Mouse (Mus musculus): Measurements from ENCODE around the gene Ppp1r11. TPM values are rescaled to one million over a fixed set of nuclear protein-coding genes. Genes with fewer than 3 reads are reported as not detected.
"Not testable (repeated sequence)": the region's sequence is repeated elsewhere in the genome, so short reads cannot be mapped to it uniquely, and the experiment has no call there.

The Ppp1r11 gene
- total RNA-seq (2021), result 10 to 100 TPM; 48.0 to 56.2 TPM
- long read RNA-seq, experiment 1, transcript Ppp1r11-201 (3 exons, 1,599 nt), result major isoform, 80 of 88 reads
- long read RNA-seq, experiment 1, partial matches to known transcripts, result 6 of 88 reads
- long read RNA-seq, experiment 1, other reads (novel, unspliced or antisense), result 2 of 88 reads
- long read RNA-seq, experiment 2, transcript Ppp1r11-201 (3 exons, 1,599 nt), result major isoform, 95 of 100 reads
- long read RNA-seq, experiment 2, partial matches to known transcripts, result 5 of 100 reads
- long read RNA-seq, experiment 2, other reads (novel, unspliced or antisense), result 0 of 100 reads

DNA sequence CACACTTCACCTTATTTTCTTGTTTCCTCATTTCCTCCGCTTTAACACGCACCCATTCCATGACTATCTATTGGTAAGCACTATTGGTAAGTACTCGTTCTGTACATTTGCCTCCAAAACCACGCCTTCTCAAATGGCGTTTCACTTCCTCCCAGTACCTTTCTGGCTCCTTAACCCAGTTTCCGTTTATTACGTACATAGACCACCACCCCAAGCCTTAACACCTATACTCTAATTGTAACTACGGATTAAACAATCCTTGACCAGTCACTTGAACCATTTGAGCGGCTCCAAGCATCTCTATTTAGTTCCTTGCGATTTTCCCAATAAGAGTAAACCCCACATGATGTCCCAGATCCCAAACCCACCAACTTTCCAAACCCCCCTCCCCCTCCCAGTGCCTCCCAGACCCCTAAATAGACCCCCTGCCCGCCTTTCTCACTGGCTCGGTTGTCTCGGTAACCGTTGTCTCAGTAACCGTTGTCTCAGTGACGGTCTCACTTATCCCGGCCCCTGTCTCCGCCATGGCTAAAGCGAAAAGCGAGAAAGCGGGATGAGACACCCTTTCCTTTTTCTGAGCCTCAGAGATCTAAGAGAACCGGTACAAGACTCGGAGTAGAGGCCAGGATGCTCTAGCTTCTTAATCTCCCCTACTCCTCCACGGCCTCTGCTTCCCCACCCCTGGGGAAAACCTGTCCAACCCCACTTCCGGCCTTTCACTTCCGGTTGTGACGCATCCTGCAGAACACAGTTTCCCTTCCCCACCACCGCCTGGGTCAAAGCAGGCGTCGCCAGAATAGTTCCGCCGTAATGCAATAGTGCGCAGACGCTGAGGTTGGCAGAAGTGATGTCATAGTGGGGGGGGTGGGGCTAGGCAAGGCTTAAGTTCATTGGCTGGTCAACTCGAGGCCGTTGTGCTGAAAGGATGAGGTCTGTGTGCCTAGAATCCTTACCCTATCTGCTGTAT, at the start of gene Ppp1r11:
TSS of gene Ppp1r11 (minus strand) at position 761 of the 967 bp plus-strand sequence.
- DNase-seq, result peak; percentile 85 to 93
- intact Hi-C loops (cut with DNase I), result no loop called here

DNA sequence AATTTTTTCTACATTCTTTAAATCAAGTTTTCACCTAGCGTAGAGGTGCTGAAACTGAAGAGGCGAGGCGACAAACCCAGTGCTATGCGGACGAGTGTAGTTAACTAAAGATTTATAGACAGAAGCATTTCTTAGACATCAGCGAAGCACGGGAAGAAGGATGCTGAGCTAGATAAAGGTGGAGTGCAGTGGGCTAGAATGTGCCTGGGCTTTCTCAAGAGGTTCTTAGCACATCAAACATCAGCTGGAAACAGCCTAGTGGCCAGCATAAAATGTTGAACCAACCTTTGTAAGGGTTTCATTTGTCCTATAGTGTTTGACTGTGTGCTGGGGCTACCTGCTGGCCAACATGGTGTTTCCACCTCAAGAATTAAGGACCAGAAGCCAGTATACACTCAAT, 49.3 kb upstream of the Ppp1r11 start, which contains the start of gene Zfp57:
TSS of gene Zfp57 (plus strand) at position 301 of the 400 bp plus-strand sequence.
- DNase-seq, result no peak
- intact Hi-C loops (cut with DNase I), result no loop called here

DNA sequence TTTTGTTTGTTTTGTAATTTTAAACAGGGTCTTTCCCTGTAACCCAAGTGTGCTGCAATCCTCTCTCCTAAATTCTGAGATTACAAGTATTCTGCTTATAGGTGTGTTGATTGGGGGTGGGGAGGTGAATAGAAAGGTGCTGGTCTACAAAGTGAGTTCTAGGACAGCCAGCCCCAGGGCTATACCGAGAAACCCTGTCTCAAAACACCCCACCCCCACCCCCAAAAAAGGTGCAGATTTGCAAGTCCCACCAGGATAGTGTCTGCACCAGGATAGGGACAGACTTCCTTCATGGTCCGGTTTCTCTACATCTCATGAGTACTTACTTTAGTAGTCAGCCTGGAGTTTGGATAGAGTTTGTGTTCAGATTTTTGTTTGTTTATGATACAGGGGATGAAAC, 46.9 kb upstream of the Ppp1r11 start:
- DNase-seq, result no peak
- intact Hi-C loops (cut with DNase I), result loop anchor here (5.0 kb wide), 1 partner anchor 86 kb away; no protein-coding TSS in a partner anchor

DNA sequence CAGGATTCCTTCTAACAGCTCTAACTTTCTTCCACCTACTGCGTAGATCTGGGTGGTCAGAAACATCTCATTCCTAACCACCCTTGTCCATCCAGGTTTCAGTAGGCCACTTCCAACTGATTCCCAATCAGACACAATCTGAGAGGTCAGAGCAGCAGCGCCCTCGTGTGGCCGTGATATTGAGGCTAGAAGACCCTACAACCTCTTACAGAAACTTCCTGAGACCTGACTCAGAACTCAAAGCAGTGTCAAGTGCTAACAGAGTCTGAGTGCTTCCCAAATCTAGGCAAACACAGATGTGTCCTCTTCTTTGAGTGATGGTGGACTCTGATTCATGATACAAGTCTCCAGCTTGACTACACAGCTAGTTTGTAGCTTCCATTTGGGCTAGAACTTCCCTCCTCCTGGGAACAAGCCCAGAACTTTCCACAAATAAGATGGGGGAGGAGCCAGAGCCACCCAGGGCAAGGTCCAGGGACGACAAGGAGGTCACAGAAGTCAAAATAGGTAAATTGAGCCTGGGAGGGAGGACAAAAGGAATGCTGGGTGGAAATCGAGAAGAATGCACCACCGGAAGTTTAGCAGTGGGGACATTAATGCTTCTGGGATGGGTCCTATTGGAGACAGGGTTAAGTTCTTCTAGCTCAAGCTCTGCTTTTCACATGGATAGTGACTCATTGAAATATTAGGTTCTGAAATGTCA, 45.6 kb upstream of the Ppp1r11 start:
- peak; percentile 50 to 66 for DNase-seq
- intact Hi-C loops (cut with DNase I), result loop anchor here (5.0 kb wide), 1 partner anchor 85 kb away; no protein-coding TSS in a partner anchor

DNA sequence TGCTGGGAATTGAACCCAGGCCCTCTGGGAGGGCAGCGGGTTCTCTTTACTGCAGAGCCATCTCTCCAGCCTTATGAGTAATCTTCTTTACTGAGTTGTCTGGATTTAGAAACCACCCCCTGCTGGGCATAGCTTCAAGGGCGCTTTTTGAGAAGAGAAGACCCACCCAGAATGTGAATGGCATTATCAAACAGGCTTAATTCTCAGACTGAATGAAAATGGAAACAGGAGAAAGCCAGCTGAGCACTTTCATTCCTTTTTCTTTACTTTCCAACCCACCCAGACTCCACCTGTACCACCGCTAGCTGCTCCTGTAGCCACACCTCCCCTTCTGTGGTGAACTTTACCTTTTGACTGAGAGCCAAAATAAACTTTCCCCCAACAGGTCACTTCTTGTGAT, 43.9 kb upstream of the Ppp1r11 start:
- intact Hi-C loops (cut with DNase I), result loop anchor here (5.0 kb wide), 1 partner anchor 83 kb away; no protein-coding TSS in a partner anchor
- DNase-seq, result no peak

DNA sequence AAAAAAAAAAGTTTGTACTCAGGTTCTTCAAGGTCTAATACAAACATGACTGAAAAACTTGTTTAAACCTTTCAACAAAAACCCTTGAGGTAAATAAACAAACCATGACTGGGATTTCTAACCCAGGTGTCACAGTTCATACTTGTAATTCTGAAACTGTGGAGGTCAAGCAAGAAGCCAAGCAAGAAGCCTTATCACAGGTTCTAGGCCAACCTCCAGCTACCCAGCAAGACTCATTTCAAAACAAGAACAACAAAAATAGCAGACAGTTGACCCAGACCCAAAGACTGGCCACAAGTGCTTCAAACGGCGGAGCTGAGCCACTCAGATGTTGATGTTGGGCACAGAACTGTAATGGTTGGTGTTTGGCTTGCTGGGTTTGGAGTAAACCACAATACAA, 43.0 kb upstream of the Ppp1r11 start:
- no peak for DNase-seq

DNA sequence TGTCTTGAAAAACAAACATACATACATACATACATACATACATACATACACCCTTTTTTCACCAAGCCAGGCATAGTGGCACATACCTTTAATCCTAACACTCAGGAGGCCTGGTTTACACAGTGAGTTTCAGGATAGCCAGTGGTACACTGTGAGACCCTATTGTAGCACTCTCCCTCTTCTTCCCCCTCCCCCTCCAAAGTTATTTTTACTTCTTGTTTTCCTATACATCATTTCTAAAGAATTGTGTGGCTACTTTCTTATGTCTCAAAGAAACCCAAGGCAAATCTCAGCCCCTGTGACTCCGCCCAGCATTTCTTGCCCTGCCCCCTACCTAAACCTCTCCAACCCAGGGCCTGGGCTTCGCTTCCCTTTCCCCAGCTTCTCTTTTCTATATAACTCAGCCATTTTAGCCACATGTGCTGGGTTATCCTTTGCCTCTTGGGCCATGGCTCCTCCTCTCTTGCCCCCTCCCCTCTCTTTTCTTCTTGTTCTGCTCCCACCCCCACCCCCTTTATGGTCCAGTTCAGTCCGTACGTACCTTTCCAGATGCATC, 42.3 kb upstream of the Ppp1r11 start:
- intact Hi-C loops (cut with DNase I), result no loop called here

More for the DNA sequence above, 43.0 kb upstream of the Ppp1r11 start:
- intact Hi-C loops (cut with DNase I), result no loop called here

DNA sequence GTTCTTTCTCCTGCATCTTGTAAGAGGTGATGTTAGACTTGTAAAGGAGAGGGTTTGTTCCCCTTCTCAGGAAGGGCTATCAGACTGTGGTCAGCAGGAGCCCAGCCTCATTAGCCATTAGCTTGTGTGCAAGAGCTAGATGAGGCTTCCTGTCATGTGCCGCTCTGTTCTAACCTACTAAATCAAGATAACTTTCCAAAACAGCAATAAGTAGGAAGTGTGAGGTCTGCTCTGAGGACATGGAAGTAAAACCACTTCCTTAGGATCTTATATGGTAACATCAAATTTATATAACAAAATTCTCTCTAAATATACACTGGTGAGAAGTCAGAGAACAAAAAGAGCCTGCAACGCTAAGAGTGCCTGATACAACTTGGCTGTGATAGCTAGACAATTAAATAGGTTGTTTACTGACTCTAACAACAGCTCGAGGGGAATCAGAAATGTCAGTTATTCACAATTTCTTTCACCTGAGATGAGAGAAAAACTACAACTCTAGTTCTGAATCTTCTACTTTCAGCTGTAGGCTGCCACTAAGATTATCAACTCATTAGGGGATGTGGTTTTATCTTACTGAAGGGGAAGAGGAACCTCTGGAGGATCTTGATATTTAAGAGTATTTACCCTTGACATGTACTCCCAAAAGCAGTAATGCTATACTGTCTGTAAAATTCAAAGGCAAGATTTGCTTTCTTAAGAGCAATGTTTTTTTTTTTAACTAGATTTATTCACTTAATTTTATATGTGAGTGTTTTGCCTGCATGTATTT, 41.0 kb upstream of the Ppp1r11 start:
- intact Hi-C loops (cut with DNase I), result no loop called here
- no peak for DNase-seq

More for the DNA sequence above, 42.3 kb upstream of the Ppp1r11 start:
- no peak for DNase-seq

DNA sequence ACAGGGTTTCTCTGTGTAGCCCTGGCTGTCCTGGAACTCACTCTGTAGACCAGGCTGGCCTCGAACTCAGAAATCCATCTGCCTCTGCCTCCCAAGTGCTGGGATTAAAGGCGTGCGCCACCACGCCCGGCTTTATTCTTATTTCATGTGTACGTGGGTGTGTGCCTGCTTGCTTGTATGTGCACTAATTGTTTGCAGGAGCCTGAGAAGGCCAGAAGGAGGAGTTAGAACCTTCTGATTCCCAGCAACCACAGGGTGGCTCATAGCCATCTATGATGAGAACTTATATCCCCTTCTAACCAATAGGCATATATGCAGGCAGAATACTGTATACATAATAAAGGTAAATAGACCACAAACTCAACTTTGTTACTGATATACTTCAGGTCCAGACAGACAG, 39.1 kb upstream of the Ppp1r11 start:
- DNase-seq, result not testable (repeated sequence)

DNA sequence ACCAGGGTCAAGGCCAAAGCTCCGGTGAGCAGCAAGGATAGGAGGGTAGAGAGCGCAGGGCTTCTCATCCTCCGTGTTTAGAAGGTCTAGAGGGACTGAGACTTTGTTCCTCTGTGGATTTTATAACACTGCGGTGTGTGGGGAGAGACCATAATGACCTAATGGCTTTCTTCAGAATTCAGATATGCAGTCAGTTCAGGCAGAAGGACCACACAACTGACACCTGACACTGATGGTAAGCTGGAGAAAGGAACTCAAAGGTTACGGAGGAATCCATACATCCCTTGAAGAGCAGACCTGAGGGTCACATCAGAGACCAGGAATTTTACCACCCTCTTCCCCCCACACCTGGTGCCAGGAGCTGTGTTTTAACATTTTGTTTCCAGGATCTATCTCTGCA, 37.9 kb upstream of the Ppp1r11 start, which contains the start of gene H2-M5:
TSS of gene H2-M5 (minus strand) at position 101 of the 400 bp plus-strand sequence.
- intact Hi-C loops (cut with DNase I), result no loop called here
- DNase-seq, result no peak

More for the DNA sequence above, 39.1 kb upstream of the Ppp1r11 start:
- intact Hi-C loops (cut with DNase I), result not testable (repeated sequence)

DNA sequence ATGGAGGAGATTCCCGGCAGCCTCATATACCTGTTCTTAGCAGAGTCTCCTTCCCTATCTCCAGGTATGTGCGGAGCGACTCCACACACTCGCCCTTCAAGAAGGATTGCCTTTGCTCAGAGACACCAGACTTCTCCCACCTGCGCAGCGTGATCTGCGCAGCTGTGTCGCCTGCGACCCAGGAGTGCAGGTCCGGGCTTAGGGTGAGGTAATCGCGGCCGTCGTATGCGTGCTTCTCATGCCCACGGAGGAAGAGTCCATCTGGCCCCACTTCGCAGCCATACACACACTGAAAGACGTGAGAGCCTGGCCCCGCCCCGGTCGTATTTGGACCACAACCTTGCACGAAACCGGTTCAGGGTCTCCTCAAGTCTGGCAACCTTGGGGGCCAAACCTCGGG, 36.9 kb upstream of the Ppp1r11 start:
- intact Hi-C loops (cut with DNase I), result no loop called here
- DNase-seq, result no peak

DNA sequence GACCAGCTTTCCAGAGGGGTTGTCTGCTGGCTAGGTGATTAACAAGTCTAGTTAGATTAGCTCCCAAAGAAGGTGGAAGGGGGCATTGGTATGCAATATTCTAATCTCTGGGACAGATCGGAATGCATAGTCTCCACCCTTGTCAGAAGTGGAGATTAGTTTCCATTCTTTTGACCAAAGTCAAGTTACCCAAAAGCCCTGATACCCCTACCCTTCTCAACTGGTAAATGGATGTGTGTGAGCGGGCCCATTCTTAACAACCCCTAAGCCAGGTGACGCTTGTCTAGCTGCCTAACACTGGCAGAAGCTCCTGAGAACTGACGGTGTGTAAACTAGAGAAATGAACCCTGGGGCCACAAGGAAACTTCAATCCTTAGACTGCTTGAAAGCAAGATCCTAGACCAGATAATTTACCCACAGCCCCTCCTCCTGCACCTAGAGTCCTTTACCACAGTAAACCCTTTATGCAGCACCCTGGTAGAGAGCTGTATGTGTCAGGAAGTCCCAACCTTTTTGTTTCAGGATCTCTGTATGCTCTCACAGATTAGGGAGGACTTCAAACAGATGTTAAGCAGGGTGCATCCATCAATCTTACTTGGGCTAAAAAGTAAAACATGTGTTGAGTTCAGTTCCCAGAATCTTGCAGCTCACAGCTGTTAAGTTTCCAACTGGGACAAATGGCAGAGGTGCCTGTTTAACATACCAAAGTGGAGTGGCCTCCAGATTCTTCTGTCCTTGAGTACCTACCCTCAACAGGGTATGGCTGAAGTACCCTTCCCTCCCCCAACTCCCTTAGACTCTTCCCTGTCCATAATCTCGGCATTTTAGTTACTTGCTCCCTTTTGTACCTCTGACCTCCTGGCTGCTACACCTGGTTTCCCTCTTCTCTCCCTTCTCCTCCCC, 31.0 kb upstream of the Ppp1r11 start:
- intact Hi-C loops (cut with DNase I), result no loop called here

DNA sequence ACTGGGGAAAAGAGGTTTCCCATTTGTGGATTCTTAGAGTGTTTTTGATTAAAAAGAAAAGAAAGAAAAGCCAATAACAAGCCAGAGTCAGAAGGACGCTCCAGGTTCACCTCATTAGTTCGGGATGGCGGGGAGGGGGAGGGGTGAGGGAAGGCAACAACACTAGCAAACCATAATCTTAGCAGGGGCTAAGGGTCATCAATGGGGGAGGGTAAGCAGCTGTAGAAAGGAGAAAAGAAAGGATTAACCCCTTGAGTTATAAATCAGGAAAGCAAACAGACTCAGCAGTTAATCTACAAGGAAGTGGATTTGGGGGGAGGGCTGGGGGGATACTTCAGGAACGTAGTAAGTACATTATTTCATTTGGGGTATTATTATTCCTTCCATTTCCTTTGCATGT, 30.3 kb upstream of the Ppp1r11 start:
- DNase-seq, result no peak
- intact Hi-C loops (cut with DNase I), result no loop called here

More for the DNA sequence above, 31.0 kb upstream of the Ppp1r11 start:
- no peak for DNase-seq

DNA sequence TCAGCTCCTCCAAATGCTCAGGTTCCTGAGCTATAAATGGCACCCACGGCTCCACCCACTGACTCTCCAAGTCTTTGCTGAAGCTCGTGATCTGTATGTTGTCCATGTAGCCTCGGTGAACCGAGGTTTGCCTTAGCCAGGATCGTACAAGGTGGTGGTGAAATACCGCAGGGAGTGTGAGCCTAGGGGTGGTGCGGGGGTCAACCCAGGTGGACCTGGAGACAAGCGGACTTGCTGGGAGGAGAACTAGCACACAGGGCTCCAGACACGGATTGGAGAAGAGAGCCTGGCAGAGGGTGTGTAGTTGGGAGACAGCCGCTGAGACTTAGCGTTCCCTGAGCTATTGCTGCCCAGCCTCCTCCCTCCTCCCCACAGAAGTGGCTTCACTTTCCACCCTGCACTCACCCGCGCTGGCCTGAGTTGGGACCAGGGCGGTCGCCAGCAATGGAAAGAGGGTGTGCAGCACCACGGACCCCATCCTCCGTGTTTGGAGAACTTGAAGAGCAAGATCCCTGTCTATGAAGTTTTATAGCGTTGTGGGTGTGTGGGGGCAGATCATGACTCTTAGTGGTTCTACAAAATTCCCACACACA, 29.8 kb upstream of the Ppp1r11 start, which contains the start of gene 2410137M14Rik:
TSS of gene 2410137M14Rik (minus strand) at position 17 of the 593 bp plus-strand sequence.
- intact Hi-C loops (cut with DNase I), result no loop called here
- DNase-seq, result peak in 1 of 2 experiments; percentile 18

DNA sequence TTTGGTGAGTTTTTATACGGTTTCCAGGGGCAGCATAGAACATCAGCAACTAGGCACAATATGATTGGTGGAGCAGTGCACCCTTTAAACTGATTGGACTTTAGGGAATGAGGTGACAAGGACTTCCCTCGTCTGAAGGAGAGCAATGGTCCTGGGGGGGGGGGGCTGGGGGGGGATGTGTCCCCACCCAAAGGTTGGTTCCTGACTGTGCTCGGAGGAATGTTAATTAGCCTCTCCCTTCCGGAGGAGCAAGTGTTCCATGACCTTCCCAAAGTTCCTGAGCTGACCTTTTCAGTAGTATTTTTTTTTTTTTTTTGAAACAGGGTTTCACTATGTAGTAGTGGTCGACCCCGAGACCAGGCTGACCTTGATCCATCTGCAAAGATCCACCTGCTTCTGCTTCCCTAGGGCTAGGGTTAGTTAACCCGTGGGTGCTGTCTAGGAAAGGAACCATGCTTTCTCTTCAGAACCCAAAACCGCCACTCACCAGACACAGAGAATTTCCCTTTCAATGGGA, 21.8 kb upstream of the Ppp1r11 start:
- intact Hi-C loops (cut with DNase I), result no loop called here

DNA sequence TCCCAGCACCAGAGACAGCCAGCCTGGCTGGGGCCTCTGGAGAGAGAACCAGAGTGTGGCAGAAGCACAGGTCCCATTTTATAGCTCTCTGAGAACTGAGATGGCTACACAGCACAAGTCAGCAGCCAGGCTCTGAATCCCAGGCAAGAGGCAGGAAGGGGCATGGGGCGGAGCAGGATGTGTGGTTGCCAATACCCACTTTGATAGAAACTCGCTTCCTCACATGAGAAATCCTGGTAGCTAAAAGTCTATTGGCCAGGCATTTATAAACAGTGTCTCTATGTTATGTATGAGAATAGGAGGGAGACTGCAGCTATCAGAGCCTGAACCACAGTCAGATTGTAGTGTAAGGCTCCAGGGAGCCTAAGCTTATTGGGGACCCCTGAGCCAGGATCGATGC, 21.2 kb upstream of the Ppp1r11 start:
- no peak for DNase-seq
- intact Hi-C loops (cut with DNase I), result no loop called here

More for the DNA sequence above, 21.8 kb upstream of the Ppp1r11 start:
- DNase-seq, result no peak

DNA sequence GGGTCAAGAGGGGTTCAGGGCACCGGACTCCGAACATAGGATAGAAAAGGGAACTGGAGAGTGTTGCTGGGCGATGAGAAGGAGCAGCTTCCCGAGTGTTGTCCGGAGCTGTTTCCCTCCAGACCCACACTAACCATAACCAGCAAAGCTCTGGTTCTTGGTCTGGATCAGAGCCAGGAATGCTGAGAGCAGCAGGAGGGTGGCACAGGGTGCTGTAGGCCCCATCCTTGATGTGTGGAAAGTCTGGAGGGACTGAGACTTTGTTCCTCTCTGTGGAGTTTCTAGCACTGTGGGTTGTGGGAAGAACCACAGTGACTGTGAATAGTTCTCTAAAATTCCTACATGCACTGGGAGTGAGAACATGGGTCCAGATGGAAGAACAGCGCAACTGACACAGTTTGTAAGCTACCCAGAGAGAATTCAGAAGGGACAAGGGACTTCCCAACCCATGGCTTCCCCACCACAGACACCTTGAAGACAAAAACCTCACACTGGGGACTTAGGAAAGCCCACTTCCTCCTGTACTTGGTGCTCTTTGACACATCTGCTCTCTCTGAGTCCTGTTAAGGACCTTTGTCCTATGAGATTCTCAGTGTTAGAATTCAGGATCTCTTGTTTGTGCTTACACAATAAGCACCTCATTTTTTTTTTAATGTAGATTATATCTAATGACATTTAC, 19.8 kb upstream of the Ppp1r11 start:
- intact Hi-C loops (cut with DNase I), result no loop called here
- DNase-seq, result no peak
